Mouse (Mus musculus): ENCODE data around the gene Olfr123.

Gene Olfr123

GRCm38 (mm10) chr17:37793229-37793628, at the start of gene Olfr123:
TSS of gene Olfr123 (plus strand) at chr17:37793529.
- no peak for DNase-seq (ENCODE audit: low read depth, low spot score)

GRCm38 (mm10) chr17:37768307-37768706, 25.0 kb upstream of the Olfr123 start, which contains the start of gene Olfr122:
TSS of gene Olfr122 (plus strand) at chr17:37768607.
- DNase-seq (ENCODE audit: low read depth, low spot score), result no peak

- no peak for DNase-seq (ENCODE audit: low read depth, low spot score)
These were observed 6.3 kb downstream of the Olfr123 start, which contains the start of gene Olfr124 for GRCm38 (mm10) chr17:37799588-37799987. TSS of gene Olfr124 (plus strand) at chr17:37799888.

GRCm38 (mm10) chr17:37832649-37833048, 39.3 kb downstream of the Olfr123 start, which contains the start of gene Olfr125:
TSS of gene Olfr125 (plus strand) at chr17:37832949.
- no peak for DNase-seq (ENCODE audit: low read depth, low spot score)

- DNase-seq (ENCODE audit: low read depth, low spot score), result no peak
These were observed 53.9 kb downstream of the Olfr123 start, which contains the start of gene Olfr126 for GRCm38 (mm10) chr17:37847183-37847582. TSS of gene Olfr126 (plus strand) at chr17:37847483.

All from R1 (cell line).